Mouse (Mus musculus): ENCODE measurements around the gene Gm49387.
"Not testable (repeated sequence)": the region's sequence is repeated elsewhere in the genome, so short reads cannot be mapped to it uniquely, and the experiment has no call there.

Gene Gm49387

DNA sequence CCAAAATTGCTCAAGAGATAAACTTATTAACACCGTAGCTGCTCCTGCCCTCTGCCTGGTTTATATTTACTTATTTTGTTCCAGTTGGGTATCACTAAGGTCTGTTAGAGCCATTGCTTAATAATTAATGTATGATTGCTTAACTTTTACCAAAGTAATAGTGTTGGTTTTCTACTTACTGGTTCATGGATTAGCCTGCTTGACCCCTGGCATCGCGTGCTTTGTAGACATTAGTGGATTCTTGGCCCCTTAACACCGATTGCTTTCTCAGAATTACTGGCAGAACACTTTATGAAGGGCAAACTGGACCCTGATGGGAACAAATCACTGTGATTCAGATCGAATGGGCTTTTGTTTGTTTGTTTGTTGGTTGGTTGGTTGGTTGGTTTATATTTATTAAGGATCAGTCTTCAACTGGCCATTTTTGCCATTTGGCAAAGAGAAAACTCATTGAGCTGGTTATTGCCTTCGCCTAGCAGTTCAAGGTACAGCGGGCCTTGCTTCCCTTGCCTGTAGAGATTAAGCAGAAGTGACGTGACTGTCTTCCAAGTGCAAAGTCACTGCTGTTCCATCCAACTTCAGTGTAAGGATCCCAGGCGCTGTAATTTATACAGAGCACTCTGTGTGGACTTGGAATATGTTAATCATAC lies 953 bp upstream of the Gm49387 start:
- no peak for DNase-seq (ENCODE audit: low read depth in 1 of 2, low spot score in 2 of 2)

DNA sequence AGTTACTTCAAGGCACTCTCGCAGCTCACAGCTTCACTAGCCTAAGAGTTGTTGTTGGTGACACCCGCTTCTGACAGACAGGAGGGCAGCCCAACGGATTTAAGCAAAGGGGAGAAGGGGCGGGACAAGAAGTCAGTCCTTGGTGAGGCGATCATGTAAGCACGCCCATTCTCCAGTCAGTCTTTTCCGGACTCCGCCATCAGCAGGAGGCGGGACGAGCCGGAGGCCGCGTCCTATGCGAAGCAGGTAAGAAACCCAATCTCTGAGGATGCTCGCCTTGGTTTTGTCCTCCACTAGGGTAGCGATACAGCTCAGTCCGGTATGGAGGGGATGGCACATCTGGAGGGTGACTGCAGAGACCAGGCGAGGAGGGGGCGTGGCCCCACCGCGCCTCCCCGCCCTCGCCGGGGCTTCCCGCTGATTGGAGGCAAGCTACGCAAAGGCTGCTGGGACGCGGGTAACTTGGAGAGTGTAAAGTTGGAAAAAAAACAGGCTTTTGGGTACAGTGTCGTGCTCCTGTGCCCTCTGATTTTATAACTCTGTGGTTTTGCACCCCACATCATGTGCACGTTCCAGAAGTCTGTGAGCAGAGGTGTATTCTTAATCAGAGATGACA lies 320 bp upstream of the Gm49387 start, which contains the start of the genes Btd and Hacl1:
Gene Btd, plus strand, starts transcription at position 139 of the 616 bp plus-strand sequence.
Gene Hacl1, minus strand, starts transcription at position 397 of the 616 bp plus-strand sequence.
- peak; percentile 82 to 87 for DNase-seq (ENCODE audit: low read depth in 1 of 2, low spot score in 2 of 2)

DNA sequence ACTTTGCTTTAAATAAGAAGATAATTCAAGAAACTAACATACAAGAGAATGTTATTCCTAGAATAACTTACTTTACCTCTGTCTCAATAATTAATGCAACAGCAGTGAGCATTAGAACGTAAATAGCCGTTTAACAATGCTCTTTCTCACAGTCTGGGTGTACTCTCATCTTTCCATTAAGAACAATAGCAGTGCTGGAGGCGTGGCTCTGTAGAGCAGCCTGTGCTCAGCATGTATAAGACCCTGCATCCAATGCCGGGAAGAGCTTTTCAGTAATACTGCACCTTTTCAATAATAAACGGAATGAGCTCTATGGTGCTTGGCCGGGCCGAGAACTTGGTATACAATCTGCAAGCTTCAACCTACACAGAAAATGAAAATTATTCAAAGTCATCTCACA lies 10.0 kb downstream of the Gm49387 start:
- no peak for DNase-seq (ENCODE audit: low read depth in 1 of 2, low spot score in 2 of 2)

DNA sequence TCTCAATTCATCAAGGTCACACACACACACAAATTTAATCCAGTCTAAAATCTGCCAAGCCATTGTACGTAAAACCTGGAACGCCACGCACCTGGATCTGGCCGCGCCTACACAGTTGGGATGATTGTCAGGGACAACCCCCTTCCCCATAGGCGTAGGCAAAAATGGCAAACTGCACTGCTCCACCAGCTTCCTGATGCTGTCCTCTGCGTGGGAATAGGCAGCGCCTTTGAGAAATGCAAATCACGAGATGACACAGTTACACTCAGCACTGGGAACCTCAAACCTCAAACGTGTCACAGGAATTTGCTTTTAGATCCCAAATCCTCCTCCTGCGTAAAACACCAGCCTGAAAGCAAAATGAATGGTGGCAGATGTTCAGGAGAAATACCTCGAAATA lies 17.9 kb downstream of the Gm49387 start:
- no peak for DNase-seq (ENCODE audit: low read depth in 1 of 2, low spot score in 2 of 2)

DNA sequence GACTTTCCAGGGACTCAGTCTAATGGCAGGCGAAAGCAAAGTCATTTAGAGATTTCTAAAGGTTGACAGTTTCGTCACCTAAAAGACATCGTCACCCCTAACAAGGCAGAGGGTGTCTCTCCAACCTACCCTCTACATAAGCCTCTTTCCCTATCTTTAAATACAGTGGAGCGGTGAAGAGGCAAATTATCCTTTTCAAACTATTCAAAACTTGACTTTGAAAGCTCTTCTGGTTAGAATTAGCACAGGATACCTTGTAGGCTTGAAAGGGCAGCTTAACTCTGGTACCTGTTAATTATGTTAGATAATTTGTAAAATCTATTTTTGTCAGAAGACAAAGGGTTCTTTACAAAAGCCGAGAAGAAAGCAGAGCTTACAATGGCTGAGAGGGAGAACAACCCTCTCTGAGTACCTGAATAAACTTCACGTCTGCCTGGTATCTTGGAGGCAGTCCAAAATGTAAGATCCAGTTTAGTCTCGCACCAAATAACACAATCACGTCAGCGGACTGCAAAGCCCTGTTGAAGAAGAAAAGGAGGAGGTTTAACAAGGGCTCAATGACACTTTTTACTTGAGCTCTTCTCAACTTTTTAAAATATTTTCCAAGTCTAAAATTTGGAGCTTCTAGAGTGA lies 20.0 kb downstream of the Gm49387 start:
- no peak for DNase-seq (ENCODE audit: low read depth in 1 of 2, low spot score in 2 of 2)

DNA sequence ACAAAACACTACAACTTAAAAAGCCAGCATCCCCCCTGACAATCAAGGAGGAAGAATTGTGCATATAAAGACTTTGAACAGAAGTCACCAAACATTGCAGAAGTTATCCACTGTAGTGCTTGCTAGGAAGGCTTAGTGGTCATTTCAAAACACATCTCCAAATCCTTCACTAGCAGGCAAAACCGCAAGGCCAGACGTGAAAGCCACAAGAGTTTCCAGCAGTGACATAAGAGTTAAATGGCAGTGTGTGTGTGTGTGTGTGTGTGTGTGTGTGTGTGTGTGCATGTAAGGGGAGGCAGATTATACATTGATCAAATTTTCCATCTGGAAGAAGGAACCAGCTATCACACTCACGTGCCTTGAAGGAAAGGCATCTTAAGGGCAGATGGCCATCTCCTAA lies 22.7 kb downstream of the Gm49387 start:
- DNase-seq (ENCODE audit: low read depth in 1 of 2, low spot score in 2 of 2) = no peak

DNA sequence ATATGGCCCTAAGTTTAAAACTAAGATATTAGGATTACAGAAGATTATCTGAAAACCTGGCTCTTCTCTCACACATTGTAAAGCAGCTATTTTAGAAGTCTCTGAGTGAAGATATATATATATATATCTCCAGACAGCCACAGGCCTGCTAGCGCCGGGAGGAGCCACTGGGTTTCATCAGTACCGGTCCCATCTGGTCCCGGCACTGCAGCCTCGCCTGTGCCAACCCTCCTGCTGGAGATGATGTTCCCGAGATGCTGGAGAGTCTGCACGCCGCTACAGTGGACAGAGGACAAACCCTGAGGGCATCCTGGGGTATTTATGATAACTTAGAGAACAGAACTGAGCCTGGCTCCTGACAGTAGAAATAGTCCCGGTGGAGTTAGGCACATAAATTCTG lies 23.5 kb downstream of the Gm49387 start:
- DNase-seq (ENCODE audit: low read depth in 1 of 2, low spot score in 2 of 2) = no peak

DNA sequence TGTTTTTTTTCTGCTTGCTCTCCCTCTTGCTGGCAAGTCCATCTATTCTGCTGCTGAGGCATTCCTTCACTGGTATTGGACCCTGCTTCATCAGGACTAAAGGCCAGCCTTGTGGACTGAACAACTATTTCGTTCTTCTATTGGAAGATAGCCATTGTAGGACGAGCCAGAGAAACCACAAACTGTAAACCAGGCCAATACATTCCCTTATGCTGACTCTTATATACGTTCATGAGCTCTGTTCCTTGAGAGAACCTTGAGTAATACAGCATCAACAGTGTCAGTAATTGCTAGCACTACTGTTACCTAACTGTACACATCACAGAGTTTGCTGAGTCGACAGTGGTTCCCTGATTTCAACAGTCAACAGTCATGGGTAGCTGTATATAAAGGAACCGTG lies 27.0 kb downstream of the Gm49387 start:
- DNase-seq (ENCODE audit: low read depth in 1 of 2, low spot score in 2 of 2) = no peak

DNA sequence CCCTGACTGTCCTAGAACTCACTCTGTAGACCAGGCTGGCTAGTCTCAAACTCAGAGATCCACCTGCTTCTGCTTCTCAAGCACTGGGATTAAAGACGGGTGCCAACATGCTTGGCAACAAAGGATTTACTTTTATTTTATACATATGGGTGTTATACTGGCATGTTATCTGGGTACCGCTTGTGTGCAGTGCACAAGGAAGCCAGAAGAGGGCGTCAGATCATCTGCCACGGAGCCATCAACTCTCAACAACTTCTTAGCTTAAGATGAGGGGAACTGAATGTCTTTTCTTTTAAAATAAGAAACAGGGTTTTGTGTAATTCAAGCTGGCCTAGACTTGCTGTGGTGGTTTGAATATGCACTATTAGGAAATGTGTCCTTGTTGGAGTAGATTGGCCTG lies 28.7 kb downstream of the Gm49387 start:
- no peak for DNase-seq (ENCODE audit: low read depth in 1 of 2, low spot score in 2 of 2)

DNA sequence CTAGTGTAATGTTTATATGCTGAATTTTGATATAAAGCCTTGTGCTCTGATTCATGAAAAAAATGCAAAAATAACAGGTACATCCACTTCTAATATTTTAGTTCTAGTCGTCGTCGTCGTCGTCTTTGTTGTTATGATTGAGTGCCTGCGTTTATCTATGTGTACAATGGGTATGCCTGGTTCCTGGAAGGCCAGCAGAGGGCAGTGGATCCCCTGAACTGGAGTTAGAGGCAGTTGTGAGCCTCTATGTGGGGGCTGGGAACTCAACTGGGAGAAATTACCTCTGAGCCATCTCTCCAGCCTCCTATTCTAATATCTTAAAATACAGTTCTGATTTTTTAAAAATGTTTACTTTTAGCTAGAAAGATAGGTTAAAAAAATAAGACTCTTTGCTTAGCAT lies 35.2 kb downstream of the Gm49387 start:
- DNase-seq (ENCODE audit: low read depth in 1 of 2, low spot score in 2 of 2) = no peak

DNA sequence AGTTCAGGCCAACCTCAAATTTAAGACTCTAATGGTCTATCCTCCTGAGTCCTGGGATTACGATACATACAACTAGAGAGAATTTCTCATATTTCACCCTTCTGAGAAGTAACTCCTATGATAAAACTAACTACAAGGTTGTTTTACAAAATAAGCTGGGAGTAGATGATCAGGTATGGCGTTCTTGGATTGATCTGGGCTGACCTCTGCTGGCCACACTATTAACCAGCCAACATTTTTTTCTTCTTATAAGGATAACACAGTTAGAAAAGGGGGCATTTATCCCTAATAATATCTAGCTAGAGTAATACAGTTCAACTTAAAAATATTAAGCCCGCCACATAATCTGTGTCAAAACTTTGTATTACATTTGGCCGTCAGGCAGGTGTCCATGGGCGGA lies 35.8 kb downstream of the Gm49387 start:
- DNase-seq (ENCODE audit: low read depth in 1 of 2, low spot score in 2 of 2) = no peak

DNA sequence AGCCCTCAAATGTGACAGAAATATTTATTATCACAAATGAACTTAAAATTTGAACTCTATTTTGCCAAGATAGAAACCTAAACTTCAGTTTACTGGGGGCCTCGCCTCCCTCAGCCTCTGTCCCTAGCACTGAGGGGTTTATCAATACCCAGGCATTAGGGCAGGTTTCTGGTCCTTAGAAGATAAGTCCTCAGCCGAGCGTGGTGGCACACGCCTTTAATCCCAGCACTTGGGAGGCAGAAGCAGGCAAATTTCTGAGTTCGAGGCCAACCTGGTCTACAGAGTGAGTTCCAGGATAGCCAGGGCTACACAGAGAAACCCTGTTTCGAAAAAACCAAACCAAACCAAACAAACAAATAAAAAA lies 38.1 kb downstream of the Gm49387 start:
- not testable (repeated sequence) for DNase-seq (ENCODE audit: low read depth in 1 of 2, low spot score in 2 of 2)

DNA sequence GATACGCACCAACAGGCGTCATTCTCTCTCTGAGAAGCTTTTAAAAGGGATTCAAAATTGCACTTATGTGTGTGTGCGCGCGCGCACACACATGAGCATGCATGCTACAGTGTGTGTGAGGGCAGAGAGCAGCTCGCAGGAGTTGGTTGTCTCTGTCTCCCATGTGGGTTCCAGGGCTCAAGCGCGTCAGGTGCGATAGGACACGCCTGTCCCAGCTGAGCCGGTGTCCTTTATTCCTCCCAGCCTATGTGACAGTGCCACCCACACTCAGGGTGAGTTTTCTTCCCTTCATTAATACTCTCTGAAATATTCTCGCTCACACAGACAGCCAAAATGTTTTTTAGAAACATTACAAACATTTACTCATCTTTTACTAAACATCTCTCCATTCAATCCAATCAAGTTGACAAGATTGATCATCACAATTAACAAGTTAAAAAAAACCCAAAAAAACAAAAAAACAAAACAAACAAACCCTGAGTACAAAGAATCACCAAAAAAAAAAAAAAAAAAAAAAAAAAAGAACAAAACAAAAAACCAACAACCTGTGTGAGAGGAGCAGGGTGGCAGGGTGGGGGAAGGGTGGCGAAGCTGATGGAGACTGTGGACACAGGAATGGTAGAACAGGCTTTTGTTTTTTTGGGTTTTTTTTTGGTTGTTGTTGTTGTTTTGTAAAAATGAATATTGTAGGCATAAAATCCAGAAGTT lies 38.6 kb downstream of the Gm49387 start:
- DNase-seq (ENCODE audit: low read depth in 1 of 2, low spot score in 2 of 2) = no peak

DNA sequence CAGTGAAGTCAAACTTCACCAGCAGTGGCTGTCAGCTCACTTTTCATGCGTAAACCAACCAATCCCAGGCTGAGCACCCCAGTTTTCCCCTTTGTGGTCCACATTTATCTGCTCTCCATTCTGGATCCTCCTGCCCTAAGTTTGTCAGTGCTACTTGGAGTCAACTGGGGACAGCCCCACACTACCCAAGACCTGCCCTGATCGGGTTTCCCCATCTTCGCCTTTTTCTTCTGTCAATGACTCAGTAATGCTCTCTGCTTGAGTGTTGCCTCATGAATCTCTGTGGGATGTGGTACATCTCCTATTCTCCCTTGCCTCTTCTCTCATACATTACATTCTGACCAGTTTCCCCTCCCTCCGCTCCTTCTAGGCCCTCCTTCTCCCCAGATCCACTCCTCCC lies 43.2 kb downstream of the Gm49387 start:
- DNase-seq (ENCODE audit: low read depth in 1 of 2, low spot score in 2 of 2) = no peak

DNA sequence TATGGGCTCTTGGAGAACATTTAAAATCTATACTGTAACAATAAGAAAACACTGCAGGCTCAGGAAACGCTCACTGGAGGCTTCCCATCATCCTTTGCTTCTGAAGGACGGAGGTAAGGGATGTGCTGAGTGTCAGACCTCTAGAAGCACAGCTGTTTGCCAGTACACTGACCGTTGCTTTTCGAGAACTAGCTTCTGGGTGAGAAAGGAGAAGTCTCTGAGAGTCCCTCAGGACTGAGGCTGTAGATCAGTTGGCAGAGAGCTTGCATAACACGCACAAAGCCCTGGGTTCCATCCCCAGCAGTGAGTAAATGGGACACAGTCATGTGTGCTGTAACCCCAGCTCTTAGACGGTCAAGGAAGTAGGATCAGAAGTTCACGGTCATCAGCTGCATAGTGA lies 44.3 kb downstream of the Gm49387 start:
- peak; percentile 11 to 12 for DNase-seq (ENCODE audit: low read depth in 1 of 2, low spot score in 2 of 2)

DNA sequence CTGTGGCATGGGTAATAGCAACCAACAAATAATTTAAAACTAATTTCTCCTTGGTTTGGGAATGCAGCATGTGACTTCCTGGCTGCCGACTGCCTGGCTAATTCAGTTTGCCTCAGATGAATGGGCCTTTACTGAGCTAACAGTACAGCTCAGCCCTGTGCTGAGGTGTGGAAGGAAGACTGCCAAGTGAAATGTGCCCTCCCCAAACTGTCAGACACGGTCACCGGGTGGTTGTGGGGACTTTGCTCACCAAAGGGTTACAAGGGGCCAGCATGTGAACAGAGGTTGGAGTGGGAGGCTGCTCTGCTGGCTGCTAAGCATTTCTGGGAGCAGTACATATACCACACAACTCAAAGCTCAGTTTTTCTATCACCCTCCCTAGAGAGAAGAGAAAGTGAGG lies 46.0 kb downstream of the Gm49387 start:
- DNase-seq (ENCODE audit: low read depth in 1 of 2, low spot score in 2 of 2) = no peak

DNA sequence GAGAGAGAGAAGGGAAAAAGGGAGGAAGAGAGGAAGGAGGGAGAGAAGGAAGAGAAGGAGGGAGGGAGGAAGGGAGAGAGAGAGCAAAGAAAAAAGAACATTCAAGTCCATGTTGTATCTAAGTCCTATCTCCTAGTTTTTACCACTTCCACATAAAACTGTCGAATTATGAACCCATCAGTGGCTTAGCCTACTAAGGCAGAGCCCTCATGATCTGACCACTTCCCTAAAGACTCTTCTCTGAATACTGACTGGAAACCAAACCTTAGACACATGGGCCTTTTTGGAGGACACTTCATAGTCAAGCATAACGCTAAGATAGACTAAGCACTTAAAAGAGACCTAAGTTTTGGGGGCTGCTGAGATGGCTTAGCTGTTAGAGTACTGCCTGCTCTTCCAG lies 47.6 kb downstream of the Gm49387 start:
- DNase-seq (ENCODE audit: low read depth in 1 of 2, low spot score in 2 of 2) = no peak

DNA sequence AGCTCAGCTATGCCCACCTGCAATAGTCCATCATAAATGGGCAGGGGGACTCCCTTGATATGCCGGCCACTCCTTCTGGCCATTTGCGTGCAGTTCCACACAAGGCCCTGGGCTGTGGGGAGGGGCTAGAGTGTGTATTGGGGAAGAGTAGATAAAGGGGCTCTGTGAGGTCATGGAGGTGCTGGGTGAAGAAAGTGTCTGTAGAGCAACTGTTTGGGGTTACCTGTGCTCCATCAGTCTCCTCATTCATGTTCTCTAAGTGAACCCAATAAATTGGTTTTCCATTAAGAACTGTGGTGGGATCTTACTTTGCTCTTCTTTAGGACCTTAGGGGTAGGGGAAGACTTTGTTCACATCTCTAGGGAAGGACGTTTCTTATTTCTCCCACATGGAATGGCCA lies 49.4 kb downstream of the Gm49387 start, which contains the start of gene Colq:
Gene Colq, minus strand, starts transcription at position 101 of the 400 bp plus-strand sequence.
- DNase-seq (ENCODE audit: low read depth in 1 of 2, low spot score in 2 of 2) = no peak

DNA sequence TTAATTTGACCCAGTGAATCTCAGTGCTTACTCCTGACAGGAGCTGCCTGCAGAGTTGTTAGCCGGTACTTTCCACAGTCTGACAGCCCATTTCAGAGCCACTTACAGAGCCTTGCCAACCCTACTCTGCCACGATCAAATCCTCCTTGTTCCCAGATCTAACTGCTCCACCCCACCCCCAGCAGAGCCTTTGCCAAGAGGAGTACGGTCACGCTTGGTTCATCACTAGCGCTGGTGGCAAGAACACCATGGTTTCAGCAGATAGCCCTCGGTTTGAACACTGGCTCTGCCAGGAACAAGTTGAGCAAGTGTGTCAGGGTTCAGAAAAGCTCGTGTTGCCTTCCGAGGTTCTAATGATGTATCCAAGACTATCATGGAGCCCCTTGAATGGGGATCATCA lies 54.2 kb downstream of the Gm49387 start:
- DNase-seq (ENCODE audit: low read depth in 1 of 2, low spot score in 2 of 2) = no peak

DNA sequence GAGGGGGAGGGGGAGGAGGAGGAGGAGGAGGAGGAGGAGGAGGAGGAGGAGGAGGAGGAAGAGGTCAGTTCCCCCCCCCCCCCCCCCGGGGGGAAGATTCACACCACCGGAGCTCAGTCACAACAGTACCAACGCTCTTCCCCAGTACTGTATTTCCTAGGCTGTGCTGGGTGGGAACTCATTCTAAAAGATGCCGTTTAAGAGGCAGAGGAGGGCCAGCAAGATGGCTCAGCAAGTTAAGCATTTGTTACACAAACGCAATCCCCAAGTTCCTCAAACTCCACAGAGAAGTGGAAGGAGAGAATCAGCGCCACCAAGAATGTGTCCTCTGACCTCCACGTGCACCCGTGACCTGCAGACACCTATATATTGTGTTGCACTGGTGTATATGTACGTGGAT lies 57.6 kb downstream of the Gm49387 start:
- no peak for DNase-seq (ENCODE audit: low read depth in 1 of 2, low spot score in 2 of 2)

DNA sequence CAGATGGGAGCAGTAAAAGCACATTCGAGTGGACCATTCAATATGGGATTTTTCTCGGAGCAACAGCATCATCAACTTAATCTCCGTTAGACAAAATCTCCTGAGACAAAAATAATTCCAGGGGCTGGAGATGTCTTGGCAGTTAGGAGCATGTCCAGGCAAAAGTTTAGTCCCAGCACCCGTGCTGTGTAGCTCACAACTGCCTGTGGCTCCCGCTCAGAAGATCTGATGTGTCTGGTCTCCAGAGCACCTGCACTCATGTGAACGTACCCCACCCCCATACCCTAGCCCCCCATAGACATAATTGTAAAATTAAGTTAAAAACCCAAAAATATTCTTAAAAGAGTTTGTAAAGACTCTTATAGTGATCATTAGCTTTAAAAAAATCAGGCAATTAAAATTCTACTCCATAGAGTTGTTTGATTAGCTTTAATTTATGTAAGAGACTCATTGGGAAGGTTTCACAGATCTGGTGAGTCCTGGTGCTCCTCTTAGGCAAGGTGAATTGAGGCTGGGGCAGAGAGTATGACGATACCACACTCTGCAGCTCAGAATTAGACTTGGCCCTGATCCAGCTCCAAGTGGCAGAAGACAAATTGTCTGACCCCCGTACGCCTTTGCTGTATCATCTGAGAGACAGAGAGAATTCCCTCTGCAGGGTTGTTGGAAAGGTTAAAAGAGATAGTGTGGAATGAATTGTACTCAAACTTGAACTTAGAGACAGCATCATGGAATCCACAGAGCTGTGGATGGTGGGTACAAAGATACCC lies 62.5 kb downstream of the Gm49387 start:
- no peak for DNase-seq (ENCODE audit: low read depth in 1 of 2, low spot score in 2 of 2)
